Mouse (Mus musculus) hindlimb bud, embryonic 11.5 days (tissue): ENCODE measurements around the gene Olfr93.
"Not testable (repeated sequence)": the region's sequence is repeated elsewhere in the genome, so short reads cannot be mapped to it uniquely, and the experiment has no call there.

ENCODE experiments used
- DNase-seq: peaks from one replicate; pipeline ENCODE4 v3.0.0-alpha.2; 2012; ENCODE audit warnings: low read depth, low spot score; ENCODE audit errors: extremely low spot score

Olfr93 gene

DNA sequence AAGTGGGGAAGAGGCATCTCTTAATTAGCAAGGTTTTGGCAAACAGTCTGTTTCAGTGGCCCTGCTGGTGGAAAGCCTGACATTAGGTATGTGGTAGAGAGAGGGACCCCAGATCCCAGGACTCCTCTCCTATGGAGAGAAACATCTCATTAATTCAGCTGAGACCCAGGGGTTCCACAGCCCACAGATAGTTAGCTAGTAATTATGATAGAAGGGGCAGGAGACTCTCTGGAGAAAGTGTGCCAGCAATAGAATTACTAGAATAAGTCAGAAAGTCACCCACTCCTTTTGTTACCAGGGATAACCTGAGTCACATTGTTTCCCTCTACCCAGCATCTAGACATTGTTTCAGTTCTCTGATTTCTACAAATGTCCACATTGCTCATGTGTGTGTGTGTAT lies at the start of gene Olfr93:
TSS of gene Olfr93 (minus strand) at position 101 of the 400 bp plus-strand sequence.
- DNase-seq, result no peak

DNA sequence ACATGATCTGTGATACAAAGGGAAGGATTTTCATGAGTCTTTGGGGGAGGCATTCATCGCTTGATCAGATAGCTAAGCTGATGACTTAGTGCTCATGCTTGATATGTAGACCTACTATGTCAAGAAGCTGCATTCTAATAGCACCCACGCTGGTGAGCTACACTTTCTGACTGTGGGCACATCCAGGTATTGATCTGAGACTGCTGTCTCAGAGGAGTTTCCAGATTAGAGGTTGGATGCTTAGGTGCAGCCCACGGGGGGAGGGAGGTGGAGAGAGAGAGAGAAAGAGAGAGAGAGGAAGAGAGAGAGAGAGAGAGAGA lies 42.6 kb upstream of the Olfr93 start:
- DNase-seq, result no peak

DNA sequence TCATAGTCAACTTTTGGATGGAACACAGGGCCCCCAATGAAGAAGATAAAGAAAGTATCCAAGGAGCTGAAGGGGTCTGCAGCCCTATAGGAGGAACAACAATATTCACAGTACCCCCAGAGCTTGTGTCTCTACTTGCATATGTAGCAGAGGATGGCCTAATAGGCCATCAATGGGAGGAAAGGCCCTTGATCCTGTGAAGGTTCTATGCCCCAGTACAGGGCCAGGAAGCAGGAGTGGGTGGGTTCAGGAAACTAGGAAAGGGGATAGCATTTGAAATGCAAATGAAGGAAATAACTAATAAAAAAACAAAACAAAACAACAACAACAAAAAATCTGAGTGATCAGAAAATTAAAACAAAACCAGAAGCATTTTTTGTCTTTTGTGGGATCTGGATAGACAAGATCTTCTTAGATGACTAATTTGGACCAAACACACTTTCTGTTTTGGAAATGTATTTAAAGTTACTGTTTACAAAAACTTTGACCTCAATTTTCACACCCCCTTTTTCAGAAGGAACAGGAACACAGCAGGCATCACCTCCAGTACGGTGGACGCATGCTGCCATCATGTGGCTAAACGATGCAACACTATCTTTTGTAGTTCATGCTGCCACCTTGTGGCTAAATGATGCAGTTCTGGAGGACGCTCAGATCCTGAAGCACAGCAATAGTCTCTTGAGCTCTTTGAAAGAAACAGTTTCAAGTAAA lies 42.1 kb upstream of the Olfr93 start:
- peak; percentile 81 for DNase-seq

DNA sequence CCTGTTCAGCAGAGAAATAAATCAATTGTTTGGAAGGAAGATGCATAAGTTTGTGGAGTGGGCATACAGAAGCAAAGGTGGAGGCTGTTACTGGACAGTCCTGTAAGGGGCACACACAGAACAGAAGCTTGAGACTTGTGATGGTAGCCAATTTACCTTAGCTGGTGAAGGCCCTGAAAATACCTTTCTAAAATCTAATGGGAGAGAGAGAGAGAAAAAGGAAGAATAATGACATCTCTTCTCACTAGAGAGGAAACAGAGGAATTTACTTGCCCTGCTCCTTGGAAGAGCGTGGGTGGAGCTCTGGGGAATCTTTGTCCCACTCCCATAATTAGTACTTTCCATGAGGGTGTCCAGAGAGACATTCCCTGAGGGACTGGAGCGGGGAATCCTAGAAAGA lies 39.6 kb upstream of the Olfr93 start, which contains the start of gene Olfr94:
TSS of gene Olfr94 (minus strand) at position 101 of the 400 bp plus-strand sequence.
- DNase-seq, result no peak

DNA sequence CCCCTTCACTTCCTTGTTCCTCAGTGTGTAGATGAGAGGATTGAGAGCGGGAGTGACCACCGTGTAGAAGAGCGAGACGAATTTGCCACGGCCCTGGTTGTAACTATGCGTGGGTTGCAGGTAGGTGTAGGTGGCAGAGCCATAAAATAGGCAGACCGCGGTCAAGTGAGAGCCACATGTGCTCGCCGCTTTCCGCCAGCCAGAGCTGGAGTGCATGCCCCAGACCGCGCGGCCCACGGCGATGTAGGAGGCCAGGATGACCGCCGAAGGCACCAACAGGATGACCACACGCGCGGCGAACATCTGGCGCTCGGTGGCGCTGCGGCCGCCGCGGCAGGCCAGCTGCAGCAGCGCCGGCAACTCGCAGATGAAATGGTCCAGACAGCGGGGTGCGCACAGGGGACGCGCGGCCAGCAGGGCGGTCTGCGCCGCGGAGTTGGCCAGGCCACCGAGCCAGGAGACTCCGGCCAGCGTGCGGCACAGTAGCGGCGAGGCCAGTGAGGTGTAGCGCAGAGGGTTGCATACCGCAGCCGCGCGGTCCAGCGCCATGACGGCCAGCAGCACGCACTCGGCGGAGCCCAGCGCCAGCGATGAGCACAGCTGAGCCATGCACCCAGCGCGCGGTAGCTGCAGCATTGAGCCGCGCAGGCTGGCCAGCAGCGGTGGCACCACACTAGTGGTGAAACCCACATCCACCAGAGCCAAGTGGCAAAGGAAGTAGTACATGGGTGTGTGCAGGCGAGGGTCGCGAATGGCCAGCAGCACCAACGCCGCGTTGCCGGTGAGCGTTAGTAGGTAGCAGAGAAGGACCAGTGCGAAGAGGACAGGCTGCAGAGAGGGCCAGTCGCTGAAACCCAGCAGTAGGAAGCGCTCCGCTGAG lies 35.8 kb upstream of the Olfr93 start:
- no peak for DNase-seq

DNA sequence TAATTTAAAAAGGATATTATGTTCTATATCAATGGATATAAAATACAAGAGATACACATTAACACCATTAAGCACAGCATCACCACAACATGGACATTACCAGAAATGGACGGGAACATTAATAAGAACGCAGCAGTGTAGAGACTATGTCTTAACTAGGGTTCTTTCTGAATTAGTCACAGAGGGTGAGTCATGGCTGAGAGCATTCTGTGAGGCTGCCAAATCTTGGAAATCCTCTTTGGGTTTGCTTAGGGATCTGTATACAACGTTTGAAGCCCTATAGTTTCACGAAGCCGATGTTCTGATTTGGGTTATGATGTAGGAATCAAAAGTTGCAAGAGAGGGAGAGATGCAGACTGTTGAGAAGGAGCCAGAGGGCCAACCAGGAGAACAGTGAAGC lies 33.5 kb upstream of the Olfr93 start:
- no peak for DNase-seq

DNA sequence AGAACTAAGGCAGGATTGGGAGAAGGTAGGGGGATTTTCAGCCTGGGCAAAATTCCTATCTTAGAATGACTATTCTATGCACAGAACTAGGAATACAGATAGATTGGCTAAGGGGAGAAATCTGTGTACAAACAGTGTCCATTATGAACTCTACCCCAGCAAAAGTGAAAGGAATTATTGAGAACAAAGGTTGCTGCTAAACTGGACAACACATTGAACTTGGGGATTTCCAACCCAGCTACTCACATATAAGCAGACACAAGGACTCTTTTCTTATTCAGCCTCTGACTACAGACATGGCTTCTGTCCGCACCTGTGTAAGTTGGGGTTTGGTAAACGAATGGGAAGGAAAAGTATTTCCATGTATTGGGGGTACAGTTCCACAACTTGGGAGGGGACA lies 32.4 kb upstream of the Olfr93 start, which contains the start of gene Ubd:
TSS of gene Ubd (plus strand) at position 237 of the 400 bp plus-strand sequence.
- no peak for DNase-seq

DNA sequence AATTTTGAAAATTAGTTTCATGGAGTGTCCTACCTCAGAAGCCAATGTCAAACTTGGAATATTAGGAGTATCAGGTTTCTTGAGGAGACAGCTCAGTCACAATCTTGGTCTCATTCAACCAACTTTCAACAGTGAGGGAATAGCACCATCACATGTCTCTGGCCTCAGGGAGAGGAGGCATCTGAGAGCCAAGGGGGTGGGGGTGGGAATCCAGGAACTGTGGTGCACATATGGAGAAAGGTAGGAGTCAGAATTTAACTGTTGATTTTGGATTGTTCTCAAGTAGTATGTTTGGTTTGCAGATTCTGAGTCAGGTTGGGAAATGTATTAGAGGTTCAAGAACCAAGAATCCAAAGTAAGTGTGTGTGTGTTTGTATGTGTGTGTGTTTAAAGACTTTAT lies 31.7 kb upstream of the Olfr93 start:
- DNase-seq, result no peak

DNA sequence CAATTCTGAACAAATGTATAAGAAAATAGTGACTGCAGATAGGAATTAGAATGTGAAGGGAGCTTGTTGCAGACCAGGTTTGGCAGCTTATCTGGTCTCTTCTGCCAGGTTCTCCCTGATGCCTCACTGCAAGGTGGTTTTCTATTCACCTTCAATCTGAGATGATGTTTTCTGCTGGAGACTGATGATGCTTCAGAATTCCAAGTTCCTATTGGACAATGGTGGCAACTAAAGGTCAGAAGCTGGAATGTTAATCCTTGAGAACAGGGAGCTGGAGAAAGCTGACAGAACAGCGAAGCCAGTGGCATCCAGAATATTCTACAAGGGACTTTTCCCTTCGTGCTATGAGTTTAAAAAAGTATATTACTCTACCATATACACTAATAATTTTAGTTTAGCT lies 29.4 kb upstream of the Olfr93 start:
- DNase-seq, result peak; percentile 39

DNA sequence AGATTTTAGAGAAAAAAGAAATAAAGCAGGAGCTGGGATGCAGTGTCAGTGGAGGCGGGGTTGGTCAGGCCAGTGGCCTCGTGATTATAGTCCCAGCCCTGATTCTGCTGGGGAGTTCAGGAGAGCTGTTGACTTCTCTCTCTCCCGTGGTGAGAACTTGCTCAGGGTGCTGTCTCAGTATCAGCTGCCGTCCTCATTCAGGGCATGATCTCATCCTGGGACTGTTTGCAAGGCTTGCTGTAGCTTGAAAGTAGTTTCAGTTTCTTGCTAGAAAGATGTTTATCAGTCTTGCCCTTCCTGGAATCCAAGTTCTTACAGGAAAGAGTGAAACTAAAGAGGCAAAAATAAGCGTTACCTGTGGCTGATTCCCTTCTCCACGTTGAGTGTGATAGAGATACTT lies 24.2 kb upstream of the Olfr93 start:
- no peak for DNase-seq

DNA sequence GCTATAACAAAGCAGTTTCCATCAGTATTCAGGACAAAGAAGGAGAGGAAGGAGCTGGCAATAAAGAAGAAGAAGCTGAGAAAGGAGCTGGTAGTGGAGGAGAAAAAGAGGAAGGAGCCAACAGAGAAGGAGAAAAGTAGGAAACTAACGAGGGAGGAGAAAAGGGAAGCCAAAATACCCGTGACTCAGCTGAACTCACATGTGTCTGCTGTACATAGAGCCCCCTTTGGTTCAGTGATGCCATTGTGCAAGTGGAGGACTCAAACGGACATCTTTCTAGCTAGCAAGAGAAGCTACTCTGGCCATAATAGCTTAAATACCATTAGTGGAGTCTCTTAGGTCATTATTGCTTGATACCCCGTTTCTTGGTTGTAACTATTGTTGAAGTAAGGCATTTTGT lies 29.9 kb downstream of the Olfr93 start:
- not testable (repeated sequence) for DNase-seq

DNA sequence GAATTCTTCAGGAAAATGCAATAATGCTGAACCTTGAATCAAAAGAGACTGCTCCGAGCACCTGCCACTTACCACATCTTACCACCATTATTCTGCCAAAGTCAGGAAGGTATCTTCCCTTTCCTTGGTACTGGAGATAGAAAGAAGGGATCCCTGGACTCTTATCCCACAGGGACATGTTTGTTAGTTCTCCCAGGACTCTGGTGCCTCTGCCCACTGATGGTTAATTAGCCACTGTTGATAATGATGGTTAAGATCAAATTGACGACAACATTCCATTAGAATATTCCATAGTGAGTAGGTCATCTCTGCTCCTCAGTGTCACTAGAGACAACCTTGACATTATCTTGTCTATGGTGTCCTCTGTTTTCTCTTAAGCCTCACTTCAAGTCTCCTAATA lies 41.3 kb downstream of the Olfr93 start, which contains the start of gene Olfr92:
TSS of gene Olfr92 (minus strand) at position 101 of the 400 bp plus-strand sequence.
- DNase-seq, result no peak

DNA sequence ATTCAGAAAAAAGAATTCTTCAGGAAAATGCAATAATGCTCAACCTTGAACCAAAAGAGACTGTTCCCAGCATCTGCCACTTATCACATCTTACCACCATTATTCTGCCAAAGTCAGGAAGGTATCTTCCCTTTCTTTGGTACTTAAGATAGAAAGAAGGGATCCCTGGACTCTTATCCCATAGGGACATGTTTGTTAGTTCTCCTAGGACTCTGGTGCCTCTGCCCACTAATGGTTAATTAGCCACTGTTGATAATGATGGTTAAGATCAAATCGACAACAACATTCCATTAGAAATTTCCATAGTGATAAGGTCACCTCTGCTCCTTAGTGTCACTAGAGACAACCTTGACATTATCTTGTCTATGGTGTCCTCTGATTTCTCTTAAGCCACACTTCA lies 63.1 kb downstream of the Olfr93 start, which contains the start of gene Olfr91:
TSS of gene Olfr91 (minus strand) at position 101 of the 400 bp plus-strand sequence.
- DNase-seq, result no peak

DNA sequence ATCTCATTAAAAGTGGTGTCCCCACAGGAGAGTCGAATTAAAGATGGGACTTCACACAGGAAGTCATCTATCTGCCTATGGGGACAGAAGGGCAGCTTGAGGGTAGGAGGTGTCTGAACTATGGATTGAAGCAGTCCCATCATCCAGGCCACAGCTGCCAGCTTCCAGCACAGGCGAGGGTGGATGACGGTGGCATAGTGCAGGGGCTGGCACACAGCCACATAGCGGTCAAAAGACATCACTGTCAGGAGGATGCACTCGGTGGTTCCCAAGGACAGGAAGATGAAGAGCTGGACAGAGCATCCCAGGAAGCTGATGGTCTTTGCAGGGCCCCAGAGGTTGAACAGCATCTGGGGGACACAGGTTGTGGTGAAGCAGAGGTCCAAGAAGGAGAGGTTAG lies 68.0 kb downstream of the Olfr93 start:
- no peak for DNase-seq

DNA sequence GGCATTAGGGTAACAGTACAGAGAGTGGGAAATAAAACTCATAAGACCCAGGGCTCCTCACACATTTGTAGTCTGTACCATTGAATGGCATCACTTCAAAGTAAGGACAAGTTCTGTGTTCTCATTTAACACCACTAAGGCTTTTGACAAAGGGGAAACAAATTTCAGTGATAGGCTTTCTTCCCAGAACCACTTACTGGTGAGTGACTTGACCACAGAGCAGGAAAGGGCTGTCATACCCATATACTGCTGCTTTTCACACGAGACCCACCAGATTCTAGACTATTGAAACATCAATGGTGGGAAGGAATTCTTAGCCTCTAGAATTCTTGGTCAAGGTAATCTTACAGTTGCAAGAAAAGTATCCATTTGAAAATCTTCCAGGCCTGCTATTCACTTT lies 69.1 kb downstream of the Olfr93 start:
- no peak for DNase-seq
